Mouse (Mus musculus): Measurements from ENCODE around the gene Cytip.
"Not testable (repeated sequence)": the region's sequence is repeated elsewhere in the genome, so short reads cannot be mapped to it uniquely, and the experiment has no call there.

Cytip gene

DNA sequence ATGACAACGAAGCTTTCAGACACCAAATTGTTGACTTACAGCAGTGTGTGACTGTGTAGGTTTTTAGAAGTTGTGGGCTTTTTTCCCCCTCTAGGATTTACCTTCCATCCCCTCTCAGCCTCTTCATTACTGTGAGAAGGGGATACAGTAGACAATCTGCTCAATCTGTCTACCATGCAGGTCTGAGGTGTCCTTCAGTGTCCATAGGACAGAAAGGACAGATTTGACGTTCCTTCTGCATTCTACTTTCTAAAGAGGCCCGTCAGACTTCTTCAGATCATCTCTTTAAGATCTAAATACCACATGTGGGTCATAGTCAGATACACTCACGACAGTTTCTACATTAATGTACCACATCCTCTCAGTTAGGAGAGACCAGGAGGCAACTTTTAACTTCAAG, 33.5 kb downstream of the Cytip start:
- DNase-seq (ENCODE audit: low spot score) = no peak

DNA sequence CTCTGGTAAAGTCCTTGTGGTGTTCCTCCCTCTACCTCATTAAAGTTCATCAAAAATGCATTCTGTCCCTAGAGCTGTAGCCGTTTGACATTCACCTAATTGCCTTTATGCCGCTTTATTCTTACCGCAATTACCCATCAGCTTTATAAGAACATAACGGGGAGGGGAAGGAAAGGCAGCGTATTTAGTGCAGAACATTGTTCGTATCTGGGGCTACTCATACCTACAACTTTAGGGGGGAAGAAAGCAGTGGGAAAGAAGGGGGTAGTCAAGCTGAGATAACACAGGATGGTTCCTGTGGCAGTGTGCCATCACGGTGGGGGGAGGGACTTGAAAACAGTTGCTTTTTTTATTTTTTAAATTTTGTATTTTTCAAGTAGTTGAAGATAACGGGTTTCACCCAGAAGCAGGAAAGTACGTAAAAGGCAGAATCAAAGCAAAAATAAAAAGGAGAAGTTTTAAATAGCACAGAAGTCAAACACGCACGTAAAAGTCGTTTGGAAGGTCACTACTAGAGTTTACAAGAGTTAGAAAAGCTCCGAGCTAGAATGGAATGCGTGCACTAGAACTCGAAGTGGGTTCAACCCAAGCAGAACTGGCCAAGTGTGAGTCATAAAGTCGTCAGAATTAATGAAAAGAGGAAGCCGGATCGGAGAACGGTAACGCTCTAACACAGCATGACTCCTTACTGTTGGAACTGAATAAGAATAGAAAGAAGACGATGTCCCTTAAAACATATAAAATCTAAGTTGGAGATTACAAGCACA, 34.6 kb downstream of the Cytip start:
- DNase-seq (ENCODE audit: low spot score) = peak; percentile 68

DNA sequence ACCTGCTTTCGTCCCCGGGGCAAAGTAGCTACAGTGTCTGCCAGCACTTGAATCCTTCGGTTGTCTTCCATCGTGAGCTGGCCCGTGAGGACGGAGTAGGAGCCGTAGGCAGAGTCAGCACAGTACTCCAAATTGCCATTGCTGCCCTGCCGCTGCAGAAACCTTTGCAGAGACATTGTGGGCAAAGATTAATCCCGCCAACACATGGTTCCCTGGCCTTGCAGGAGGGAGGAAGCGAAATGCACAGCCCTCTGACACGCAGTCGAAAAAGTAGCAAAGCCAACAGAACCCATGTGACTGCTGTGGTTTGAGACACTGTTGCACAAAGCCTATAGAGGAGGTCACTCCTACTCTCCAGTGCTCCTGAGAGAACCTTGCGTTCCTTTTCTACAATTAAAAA, 35.5 kb downstream of the Cytip start:
- DNase-seq (ENCODE audit: low spot score) = peak; percentile 52

DNA sequence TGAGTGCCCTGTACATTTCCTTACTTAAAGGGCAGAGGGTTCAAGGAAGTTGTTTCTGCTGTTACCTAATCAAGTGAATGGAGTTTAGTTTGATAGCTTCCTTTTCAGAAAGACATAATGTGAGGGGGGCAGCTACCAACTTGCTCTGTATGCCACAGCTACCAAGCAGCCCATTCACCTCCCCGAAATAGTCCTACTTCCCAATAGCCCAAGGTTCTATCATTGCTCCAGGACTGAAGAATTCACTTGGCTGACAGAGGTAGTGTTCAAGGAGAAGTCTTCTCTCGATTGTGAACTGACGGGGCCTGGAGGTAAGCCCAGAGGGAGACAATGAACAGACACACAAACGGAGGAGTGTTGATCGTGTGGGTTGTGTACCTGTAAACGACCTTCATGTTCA, 36.2 kb downstream of the Cytip start:
- no peak for DNase-seq (ENCODE audit: low spot score)

DNA sequence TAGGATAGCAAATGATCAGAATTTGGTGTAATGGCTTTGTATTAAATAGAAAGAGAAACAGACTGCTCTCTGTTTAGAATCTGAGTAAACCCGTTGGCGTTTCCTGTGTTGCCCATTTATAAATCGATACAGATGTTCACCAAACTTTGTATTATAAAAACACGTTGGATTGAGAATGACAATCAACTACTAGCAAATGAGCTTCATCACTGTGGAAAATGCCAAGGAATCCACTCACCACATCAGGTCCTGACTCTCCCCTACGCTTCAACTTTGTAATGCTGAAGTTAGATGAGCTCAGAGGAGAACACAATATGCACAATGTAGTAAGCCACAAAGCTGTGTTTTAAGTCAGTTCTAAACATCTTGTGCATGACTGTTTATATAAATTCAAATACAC, 36.8 kb downstream of the Cytip start:
- DNase-seq (ENCODE audit: low spot score) = no peak

DNA sequence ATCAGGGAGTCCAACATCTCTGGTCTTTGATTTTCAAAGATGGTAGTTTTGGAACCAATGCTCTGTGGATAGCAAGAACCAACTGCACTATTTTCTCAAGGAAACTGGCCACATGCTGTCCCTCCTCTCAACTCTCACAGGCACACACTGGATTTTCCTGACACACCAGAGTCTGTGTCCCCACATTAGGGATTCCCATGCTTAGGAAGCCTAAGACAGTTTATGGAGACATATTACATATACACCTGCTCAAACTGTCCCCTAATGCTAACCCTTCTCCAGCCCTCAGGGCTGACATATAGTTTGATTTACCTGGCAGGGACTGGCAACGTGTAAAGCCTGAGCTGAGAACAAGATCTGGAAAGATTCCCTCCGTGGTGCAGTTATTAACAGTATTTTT, 37.2 kb downstream of the Cytip start:
- DNase-seq (ENCODE audit: low spot score) = no peak

DNA sequence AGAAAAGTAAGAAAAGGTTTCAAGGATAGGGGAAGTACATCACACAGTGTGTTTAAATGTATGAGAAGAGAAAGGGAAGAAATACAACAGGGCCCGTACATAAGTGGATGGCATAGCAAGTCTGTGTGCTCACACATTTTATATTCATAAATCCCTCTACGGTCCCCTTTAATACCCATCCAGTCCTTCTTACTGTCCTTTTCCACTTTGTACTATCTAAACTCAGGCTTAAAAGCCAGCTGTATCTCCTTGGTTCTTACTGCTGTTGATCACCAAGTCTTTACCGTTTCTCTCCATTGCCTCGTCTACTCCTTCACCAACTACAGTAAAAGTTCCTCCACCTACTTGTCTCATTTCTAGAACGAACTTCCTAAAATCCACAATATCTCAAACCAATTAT, 37.9 kb downstream of the Cytip start:
- DNase-seq (ENCODE audit: low spot score) = no peak

DNA sequence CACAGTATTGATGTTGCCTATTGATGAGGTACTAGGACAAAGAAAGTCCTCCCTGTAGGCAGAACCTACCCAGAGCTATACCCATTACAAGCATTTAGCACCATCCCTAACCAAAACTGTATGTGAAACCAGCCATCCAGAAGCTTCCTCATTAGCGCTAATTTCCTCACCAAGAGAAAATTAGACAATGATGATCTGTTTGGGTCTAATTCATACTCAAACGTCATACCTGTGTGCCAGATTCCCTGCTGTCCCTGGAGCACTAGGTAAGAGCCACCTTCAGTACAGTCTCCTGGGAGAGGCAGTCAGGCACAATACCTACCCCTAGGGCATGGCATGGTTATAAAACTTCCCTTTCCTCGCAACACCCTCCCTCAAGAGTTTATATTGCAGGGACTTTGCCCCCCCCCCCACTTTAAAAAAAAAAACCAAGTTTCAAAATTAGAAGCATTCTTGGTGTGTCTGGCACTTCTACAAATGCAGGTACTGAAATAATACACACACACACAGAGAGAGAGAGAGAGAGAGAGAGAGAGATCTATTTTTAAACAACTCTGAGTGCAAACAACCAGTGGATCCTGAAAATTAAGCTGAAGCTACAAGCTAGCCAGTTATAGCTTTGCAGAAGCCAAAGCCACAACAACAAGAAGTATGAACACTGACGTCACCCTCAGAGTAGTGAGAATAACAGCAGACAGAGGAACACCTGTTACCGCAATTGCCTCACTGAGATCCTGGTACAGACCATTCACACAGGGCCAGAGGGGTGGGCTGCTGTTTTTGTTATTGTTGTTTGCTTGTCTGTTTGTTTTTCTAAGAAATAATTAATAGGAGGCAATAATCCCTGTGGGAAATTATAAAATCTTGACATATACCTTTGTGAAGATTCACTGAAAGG, 38.6 kb downstream of the Cytip start:
- no peak for DNase-seq (ENCODE audit: low spot score)

DNA sequence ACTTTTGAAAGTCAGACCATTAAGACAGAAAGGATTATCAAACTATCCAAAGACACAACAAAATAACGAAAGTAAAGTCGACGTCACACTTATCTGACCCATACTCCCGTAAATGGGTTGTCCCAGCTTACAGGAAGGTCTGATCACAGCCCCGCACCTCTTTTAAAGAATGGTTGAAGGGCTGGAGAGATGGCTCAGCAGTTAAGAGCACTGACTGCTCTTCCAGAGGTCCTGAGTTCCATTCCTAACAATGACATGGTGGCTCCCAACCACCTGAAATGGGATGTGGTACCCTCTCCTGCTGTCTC, 39.3 kb downstream of the Cytip start:
- no peak for DNase-seq (ENCODE audit: low spot score)

DNA sequence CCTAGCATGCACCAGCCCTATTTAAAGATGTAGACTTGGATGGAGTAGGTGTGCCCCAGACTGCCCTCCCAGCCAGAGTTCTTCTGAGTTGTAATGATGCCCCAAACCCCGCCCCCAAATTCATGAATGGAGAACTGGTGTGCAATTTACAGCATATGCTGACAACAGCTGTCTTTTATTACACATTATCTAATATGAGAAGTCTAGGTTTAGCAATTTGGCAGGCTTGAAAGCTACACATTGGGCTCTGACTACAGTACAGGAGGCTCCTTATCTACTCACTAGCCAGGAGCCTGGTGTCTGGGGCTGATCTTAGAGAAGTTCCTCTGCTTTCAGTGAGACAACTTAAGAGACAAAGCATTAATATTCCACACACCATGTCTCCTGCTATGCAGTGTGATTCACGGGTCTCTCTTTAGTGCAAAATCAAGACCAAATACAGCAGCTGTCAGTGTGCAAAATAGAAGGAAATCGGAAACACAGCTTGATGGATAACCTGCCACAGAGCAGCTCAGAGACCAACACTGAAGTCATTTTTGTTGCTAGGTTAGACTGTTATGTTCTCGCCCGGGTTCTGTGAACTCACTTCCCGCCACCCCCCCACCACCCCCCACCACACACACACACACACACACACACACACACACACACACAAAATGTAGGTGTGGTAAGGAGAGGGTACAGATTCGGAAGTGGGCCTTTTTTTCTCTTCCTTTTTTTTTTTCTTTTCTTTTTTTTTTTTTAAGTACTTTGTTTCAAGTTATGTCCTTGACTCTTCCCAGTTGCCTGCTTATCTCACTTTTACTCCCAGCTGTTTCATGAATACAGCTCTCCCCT, 39.8 kb downstream of the Cytip start:
- DNase-seq (ENCODE audit: low spot score) = no peak

DNA sequence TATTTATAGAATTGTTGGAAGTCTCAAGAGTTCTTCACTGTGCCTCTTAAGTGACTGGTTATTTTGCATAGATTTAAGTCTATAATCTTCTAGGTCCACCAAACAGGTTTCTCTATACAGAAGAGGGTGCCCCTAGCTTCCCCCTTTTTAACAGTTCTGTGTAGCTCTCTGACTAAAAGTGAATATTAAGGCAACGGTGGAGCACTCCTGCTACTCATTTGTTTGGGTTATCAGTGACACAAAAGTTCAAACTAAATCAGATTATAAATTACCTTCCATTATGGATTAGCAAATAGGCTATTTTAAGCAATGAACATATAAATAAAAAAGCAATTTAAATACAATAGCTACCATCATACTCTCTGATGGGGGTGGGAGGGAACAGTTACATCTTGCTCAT, 40.8 kb downstream of the Cytip start:
- DNase-seq (ENCODE audit: low spot score) = no peak

DNA sequence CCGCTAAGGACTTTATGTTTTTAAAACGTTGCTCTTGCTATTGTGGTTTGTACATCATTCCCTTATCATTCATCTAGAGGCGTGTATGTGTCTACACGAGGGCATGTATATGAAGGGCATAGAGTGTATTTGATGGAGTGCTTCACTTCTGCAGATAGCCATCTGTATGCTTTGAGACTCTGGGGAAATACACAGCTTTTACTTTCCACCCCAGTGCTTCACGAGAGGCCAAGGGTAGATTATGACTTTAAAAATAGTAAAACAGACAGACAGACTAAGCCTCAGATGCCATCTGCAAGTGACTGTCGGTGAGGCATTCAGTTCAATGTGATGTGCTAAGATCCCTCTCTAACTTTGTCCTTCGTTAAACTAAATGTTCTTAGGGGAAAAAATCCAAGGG, 41.6 kb downstream of the Cytip start:
- no peak for DNase-seq (ENCODE audit: low spot score)

DNA sequence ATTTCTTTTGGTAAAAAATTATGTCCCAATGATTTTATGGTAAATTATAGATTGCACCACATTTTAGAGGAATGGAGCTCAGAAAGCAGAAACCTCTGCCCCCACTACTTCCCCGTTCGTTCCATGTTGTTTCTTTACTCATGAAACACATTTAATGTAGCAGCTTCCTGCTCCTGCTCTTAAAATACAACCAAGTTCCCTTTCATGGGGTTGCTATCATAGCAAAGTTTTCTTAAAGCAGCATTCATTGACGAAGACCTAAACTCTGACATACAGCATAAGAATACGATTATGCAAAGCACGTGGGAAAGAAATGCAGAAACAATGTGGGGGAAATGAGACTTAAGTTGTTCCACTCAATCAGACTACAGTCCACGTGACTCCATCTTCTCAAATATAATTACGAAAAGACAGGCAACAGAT, 45.3 kb downstream of the Cytip start:
- no peak for DNase-seq (ENCODE audit: low spot score)

DNA sequence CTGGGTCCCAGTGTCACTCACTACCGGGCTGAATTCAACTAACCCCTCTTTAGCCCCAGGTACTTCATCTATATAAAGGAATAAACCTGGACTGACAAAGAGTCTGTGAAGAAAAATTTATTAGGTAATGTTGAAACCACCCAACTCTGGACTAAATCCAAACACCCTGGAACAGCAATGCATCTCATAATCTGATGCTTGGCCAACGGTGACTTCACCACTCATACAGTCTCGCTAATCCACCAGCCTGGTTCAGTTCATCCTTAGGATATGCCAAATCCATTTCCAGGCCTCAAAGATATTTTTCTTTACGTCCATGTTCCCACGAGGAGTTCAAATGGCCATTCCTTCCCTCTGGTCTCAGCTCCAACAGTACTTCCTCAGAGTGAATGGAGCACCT, 48.8 kb downstream of the Cytip start:
- no peak for DNase-seq (ENCODE audit: low spot score)

DNA sequence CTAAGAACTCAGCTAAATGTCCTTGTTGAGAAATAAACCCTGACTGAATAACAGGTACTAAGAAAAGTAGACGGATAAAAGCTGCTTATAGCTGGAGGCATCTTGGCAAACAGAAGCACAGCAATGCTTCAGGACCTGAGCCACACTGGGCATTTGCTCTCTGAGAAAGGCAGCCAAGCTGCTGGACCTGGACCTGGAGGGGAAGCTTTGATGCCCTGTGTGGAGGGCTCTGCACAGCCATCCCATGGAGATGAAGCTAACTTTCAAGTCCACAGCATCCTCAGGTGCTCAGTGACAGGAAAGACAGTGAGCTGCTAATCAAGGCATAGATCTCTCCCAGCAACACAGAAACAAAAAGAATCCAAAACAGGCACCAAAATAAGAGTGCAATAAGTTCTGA, 54.8 kb downstream of the Cytip start:
- DNase-seq (ENCODE audit: low spot score) = no peak

DNA sequence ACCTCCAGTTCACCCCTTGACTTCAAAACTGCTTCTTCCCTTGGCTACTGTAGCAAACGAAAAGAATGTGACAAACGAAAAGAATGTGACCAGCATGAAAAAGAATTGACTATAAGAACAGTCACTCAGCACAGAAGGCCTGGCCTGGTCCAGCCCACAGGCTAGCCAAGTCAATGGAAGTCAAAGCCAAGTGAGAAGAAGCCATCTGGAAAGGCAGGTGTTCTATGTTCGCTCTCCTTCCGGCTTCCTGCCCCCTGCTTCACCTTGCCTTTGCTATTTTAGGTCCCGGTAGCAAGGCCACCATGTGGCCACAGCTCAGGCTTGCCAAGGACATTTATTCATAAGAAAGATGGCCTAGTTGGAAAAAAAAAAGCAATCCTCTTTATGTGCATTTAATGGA, 56.7 kb downstream of the Cytip start:
- no peak for DNase-seq (ENCODE audit: low spot score)

DNA sequence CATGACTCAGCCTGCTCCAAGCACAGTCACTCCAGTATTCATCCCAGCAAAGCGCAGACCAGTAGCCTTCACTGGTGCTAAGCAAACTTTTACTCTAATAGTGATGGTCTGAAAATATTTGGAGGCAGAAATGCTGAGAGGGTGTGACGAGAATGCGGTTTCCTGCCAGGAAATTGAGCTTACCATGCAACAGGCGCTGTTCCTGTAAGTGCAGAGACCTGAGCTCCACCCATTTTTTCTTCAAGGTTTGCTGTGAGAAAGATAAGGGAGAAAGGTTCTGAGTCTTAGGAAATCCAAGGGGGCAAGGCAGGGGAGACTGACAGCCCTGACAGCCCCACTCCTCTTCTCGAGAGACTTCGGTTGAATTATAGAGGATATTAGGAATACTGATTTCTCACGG, 57.7 kb downstream of the Cytip start:
- DNase-seq (ENCODE audit: low spot score) = no peak

DNA sequence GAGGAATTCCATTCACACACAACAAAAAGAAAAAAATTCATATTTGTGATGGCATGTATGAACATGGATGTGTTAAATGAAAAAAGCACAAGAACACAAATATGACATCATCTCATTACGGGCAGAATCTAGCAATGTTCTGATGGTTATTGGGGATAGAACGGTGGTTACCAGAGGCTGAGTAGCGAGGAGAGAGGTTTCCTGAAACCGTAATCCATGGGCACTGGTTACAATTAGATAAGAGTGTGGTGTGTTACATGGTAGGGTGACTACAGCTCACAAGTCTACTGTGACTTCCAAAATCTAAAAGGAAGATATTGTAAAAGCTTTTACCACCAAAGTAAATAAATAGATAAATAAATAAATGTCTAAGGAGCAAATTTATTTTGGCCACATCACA, 58.8 kb downstream of the Cytip start:
- no peak for DNase-seq (ENCODE audit: low spot score)

DNA sequence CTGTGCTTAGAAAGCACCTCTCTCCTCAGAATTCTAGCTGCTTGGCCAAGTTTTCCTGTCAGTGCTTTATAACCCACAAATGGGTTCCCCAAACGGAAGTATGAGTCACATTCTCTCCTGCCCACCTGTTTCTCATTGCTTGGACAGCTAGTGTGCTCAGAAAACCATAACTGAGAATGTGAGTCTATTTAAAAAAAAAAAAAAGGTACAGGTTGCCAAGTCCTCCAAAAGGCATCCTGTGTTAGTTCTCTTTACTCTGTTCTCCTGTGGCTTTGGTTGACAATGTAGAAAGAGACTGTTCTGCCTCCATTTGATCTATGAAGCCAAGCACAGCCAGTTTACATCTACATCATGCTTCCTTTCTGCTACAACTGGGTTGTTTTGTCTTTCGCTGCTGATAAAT, 60.3 kb downstream of the Cytip start:
- DNase-seq (ENCODE audit: low spot score) = no peak

DNA sequence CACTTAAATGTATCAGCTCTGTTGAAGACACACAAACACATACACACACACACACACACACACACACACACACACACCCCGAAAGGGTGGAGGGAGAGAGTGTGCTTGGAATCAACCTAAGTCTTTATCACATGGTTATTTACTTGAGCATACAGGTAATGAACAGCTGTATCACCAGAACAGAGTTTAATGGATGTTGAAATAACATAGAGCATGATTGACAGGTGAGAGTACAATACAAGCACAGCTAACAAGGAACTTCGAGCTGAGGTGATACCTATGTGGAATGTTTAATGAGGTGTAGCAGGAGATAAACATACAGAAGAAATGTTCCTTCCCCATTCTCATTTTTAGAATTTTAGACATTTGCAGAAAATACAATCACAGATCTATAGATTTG, 62.7 kb downstream of the Cytip start:
- DNase-seq (ENCODE audit: low spot score) = no peak

DNA sequence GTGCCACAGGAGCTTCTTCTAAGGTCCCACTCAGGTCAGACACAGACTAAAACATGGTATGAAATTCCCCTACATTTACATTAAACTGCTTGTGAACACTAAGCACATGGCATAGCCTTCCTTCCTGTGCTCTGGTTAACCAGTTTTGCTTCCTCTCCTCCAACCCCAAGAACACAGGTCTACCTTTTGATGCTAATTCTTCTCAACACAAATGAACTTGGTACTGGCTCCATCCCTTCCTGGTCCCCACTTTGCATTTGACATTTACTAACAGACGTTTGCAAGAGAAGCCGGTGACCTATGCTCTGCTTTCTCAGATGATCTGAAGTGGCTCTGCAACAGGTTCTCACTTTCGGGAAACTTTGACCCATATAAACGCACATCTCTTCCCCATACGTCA, 65.4 kb downstream of the Cytip start:
- DNase-seq (ENCODE audit: low spot score) = no peak

DNA sequence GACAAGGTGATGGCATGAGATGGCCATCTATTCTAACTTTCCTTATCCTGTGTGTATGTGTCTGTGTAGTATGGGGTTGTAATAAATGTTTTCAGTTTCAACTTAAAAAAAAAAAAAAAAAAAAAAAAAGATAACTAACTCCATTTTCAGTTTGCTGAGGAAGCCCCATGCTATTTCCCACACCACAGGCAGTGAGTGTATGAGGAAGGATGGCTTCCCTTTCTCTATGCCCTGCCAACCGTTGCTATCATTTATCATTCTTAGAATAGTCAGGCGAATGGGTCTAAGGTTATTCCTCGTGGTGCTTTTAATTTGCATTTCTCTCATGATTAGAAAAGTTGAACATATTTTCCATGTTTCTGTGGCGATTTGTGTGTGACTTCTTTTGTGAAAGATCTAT, 84.2 kb downstream of the Cytip start:
- no peak for DNase-seq (ENCODE audit: low spot score)

DNA sequence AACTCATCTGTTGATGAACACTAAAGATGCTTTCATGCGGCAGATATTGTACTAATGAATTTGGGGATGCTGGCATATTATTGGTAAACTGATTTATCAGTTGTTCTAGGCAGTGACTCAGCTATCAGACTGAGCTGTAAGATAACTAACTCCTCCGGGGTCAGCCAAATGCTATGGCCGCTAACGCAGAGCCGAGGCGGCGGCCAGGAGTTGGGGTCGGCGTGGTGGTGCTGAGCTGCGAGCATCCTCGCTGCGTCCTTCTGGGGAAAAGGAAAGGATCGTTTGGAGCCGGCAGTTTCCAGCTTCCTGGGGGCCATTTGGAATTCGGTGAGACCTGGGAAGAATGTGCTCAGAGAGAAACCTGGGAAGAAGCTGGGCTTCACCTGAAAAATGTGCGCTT, 87.4 kb downstream of the Cytip start:
- not testable (repeated sequence) for DNase-seq (ENCODE audit: low spot score)

Data from testis, postnatal 10 days (tissue).